Mouse (Mus musculus) layer of hippocampus, postnatal 10 days (tissue): ENCODE measurements around the gene Ssb. TPM values are rescaled to one million over a fixed set of nuclear protein-coding genes. Genes with fewer than 3 reads are reported as not detected.

ENCODE experiments used
- DNase-seq, 2 experiments: peaks; one replicate each; pipeline ENCODE4 v3.0.0; 2021; ENCODE audit warnings: low spot score in 2 of 2
- long read RNA-seq: library from polyadenylated mRNA; stranded (forward); transcript quantifications from one replicate; pipeline ENCODE4 v2.0.0, GENCODE M21; 2023
- total RNA-seq, 2 experiments: library from RNA; stranded (reverse); gene quantifications; 2 replicates each; pipeline ENCODE4 v1.2.3; 2021

Ssb gene
- 100 to 1,000 TPM; 135 to 170 TPM for total RNA-seq
- long read RNA-seq, transcript Ssb-201 (12 exons, 2,001 nt): major isoform, 113 of 141 reads
- long read RNA-seq, transcript Ssb-206 (12 exons, 2,088 nt): minor isoform, 5 of 141 reads
- long read RNA-seq, partial matches to known transcripts: 7 of 141 reads
- long read RNA-seq, other reads (novel, unspliced or antisense): 16 of 141 reads

DNA sequence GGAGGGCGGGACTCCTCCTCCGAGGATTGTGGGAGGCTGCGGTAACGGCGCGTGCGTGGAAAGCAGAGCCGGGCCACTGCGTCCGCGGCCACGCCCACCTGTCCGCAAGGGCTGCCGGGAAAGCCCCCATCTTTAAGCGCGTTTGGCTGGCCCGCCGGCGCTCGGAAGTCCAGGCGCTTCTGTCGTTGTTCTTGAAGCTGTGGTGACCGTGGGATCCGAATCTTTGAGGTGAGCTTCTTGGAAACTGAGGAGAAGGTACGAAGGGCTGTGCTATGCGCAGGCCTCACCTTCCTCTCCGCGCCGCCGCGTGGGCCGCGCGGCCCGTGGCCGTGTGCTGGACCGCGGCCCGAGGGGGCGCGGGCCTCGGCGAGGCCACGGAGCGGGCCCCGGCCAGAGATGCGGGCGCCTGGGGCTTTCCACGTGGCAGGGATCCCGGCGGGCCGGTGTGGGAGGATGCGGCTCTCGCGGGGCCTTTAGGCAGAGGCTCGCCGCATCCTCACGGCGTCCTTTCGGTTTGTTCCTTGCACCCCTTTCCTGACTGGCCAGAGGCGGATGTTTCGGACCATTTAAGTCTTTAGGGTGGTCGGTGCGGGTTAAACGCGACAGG is at the start of gene Ssb:
Gene Ssb (plus strand): TSS at position 78 of the 607 bp plus-strand sequence.
- DNase-seq: peak; percentile 87 to 94

DNA sequence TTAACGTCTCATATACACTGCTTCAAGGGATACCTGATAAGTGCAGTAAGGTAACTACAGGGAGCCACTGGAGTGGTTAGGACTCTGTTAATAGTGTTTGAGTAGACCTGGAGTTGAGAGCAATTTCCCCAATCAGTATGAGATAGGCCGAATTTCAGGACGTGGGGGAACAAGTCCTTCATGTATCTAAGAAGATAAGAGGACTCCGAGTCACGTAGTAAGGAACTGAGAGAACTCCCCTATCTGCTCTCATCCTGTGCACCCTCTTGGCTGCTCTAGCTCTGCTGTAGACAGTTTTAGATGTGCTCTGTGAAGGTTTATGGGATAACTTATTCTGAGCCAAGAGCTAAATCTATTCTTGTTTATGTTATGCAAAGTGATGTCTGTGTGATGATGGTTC is 44.8 kb upstream of the Ssb start:
- no peak for DNase-seq

DNA sequence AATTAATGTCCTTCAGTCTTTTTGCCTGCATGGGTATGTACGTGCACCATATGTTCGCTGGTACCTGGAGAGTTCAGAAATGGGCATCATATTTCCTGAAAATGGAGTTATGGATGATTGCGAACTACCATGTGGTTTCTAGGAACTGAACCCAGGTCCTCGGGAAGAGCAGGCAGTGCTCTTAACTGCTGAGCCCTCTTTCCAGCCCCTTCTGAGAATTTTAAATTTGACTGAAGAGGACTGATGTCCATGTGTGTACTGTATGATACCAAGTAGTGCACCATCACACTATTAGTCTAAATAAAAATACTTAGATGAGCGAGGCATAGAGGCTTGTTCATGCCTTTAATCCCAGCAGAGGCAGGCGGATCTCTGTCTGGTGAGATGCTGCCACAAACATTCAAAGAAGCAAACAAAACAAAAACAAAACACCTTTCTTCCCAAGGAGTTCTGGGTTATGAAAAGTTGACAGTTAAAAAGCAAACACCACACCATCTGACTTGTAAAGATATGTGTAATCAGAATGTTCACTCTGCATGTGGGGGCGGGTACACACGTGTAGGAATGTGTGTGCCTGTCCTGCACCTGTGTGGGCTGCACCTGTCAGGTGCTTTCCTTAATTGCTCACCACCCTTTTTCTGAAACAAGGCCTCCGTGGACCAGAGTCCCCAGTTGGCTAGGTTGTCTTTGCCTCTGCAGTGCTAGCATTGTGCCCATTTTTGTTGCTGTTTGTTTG is 42.8 kb upstream of the Ssb start:
- no peak for DNase-seq

DNA sequence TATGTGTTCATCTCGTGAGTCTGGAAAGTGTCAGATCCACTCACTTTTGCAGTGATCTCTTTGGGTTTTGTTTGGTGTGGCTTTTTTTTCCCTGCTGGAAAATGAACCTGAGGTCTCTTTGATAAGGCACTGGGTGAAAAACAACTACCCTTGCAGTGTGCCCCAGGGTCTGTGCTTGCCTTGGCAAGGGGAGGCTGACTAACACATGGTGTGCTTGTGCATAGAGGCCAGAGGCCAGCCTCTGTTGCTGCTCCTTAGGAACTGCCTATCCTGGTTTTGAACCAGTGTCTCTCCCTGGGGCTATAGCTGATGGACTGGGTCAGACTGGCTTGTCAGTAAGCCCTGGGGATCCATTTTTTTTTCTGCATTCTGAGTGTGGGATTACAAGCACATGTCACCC is 41.2 kb upstream of the Ssb start:
- no peak for DNase-seq

DNA sequence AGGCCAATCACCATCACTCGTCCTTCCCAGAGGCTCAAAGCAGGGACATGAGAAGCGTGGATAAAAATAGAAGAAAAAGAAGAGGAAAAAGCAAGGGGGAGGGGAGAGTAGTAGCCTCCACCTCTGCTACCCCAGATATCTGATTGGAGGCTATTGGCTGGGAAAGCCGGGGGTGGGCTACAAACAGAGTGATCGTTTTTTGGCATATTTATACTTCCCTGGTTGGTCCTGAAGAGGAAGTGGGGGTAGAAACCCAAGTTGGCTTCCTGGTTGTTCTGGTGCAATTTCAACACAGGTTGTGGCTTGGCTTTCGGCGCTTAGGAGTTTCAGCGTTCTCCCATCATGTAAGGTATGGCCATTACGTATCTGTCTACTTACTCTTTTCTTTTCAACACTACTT is 39.7 kb upstream of the Ssb start, which contains the start of gene Klhl23:
Gene Klhl23 (plus strand): TSS at position 234 of the 400 bp plus-strand sequence.
- DNase-seq: no peak

DNA sequence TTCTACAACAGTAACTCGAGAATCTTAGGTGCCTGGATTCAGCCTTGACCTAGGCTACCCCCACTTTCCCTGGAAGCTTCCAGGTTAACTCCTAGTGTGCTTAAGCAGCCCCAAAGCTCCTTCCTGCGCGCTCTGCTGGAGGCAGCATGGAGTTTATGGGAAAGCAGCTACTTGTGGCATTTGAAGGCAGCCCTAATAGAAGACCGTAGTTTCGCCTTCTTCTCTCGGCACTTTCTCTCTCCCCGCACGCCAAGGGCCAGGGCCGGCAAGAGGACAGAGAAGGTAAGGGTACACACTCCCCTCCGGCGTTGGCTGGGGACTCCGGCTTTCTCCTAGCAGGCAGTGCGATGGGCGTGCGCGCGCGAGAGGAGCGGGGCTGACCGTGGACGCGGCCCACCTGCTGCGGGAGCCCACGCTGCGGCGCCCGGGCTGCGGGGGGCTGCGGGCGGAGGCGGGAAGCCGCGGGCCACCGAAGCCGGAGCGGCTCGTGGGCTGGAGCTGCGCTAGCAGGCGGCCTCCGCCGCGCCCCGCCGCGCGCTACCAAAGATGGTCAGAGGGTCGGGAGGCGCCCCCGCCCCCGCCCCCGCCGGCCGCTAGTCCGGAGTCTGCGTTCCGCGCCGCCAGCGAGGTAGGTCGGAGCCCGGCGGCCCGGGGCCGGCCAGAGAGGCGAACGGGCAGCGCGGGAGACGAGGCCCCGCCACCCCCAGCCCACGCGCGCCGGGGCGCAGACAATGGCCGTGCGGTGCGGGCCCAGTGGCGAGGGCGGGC is 38.8 kb upstream of the Ssb start:
- peak; percentile 56 to 68 for DNase-seq

DNA sequence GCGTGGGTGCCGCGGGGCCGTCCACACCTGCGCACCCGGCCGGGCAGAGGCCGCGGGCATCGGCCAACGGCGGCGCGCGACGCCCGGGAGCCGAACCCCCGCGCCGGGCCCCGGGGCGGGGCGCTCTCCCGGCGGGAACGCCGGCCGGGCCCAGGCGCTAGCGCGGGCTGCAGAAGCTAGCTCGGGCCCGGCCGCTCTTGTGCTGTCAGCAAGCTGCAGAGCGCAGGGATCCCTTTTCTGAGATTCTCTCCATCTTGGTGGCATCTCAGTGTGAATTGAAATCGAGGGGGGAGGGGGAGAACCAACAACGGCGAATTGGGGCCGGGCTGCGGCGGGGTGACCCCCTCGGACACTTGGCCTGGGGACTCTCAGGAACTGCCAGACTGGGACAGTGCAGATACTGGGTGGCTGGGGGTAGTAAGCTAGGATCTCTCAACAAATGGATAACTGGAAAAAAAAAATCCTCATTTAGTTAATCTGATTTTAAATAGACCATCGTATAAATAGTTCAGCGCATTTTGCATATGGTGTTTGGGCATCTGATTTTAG is 38.2 kb upstream of the Ssb start:
- peak; percentile 54 to 59 for DNase-seq

DNA sequence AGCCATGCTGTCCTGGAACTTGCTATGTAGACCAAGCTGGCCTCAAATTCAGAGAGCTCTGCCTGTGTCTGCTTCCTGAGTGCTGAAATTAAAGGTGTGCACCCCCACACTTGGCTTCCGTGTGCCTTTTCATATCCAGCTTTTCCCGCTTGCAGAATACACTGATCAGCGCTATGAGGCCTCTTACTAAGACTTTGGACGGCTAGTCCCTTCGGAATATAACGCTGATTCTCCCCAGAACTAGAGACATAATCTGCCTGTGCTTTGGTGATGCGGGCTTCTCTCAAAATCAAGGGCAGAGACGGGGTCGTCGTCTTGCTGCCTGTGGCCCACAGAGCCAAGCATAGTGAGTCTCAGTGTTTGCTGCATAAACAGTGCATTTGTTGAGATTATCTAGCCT is 35.5 kb upstream of the Ssb start:
- DNase-seq: no peak

DNA sequence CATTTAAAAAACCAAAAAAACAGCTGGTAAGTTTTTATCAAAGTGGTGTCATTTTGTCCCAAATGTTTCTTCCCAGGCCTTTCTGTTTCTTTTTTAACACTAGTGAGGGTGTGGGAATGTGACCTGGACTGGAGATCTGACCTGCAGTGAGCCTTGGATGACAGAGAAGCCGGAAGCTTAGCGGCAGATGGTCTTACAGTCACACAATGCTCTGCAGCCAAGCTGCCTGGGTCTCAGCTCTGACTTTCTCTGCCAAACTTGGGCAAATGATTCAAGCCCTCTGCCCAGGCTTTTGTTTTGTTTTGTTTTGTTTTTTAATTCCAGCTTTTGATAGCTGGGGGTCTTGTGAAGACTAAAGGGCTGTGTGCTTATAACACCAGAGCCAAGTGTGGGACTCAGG is 35.0 kb upstream of the Ssb start:
- peak in 1 of 2 experiments; percentile 27 for DNase-seq

DNA sequence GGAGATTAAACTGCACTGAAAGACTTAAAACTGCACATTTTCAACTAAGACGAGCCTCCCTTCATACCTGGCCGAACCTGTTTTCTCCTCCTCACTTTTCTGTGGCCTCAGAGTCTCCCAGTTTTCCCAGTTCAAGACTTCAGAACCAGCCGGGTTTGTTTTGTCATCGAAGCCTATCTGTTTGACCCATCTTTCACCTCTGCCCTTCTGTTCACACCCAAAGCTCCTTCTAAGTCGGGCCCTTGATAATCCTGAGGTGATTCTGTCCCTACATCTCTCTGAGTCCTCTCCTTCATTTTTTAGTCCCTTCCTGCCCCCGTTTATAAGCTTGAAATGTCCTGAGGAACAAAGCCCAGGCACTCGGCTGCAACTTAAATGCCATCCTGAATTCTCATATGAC is 33.3 kb upstream of the Ssb start:
- no peak for DNase-seq

DNA sequence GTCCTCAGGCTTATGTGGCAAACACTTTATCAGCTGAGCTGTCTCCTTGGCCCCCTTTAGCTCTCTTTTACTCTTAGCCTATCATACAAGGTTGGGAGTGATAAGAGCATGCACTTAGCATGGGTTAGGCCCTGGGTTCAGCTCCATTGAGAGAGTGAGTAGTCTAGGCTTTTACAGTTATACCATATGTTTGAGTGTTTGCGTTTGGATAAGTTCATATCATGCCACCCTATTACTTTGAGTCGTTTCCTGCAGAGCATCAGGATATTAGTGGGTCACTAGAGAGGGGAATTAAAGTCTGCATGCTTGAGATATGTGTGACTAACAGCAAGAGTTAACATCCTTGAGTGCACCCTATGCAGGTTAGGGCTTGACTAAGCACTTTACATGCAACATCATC is 31.7 kb upstream of the Ssb start:
- no peak for DNase-seq

DNA sequence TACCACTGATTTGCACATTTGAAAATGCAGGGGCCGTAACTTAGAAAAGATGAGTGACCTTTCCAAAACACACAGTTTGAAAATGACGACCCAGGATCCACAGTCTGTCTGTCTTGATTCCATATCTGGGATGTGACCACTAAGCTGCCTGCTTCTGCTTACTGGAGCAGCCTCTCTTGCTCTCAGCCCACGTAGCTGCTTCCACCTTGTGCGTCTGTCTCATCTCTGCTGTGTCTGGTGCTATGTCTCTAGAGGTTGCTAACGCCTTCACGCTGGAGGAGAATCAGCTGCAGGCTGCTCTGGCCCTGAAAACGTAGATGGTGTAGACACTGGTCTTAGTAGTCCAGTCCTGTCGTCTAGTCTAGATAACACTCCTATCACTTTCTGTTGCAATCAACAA is 31.2 kb upstream of the Ssb start:
- no peak for DNase-seq

DNA sequence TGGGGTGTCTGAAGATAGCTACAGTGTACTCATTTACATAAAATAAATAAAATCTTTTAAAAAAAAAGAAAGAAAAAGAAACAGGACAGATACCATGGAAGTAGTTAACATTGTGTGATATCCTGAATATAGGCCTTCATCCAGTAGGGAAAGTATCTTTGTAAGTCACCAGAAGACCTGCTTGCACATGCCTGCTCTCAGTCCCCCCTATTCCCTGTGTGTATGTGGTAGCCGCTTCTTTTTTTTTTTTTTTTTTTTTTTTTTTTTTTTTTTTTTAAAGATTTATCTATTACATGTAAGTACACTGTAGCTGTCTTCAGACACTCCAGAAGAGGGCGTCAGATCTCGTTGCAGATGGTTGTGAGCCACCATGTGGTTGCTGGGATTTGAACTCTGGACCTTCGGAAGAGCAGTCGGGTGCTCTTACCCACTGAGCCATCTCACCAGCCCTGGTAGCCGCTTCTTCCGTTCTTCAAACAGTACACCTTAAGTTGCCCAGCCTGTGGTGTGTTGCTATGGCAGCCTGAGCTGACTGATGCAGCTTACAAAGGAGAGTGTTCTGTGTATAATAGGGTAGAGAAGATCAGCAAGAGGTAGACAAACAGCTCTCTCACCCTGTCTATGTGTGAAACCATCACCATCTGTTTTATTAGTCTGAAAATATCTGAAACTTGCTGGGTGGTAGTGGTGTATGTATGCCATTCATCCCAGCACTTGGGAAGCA is 24.0 kb upstream of the Ssb start:
- no peak for DNase-seq

DNA sequence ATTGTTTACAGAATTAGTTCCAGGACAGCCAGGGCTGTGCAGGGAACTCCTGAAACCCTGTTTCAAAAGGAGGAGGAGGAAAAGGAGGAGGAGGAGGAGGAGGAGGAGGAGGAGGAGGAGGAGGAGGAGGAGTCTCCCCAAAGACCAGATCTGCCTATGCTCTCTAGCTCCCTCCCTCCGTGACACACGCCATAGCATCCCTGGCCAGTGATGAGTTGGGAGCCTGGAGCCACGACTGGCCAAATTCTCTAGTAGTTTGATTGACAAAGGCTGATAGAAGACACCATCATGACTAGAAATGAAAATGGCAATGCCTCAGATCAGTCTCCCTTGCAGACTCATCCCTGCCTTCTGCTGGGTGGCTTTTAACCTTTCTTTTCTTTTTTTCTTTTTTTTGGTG is 23.4 kb upstream of the Ssb start:
- DNase-seq: no peak

DNA sequence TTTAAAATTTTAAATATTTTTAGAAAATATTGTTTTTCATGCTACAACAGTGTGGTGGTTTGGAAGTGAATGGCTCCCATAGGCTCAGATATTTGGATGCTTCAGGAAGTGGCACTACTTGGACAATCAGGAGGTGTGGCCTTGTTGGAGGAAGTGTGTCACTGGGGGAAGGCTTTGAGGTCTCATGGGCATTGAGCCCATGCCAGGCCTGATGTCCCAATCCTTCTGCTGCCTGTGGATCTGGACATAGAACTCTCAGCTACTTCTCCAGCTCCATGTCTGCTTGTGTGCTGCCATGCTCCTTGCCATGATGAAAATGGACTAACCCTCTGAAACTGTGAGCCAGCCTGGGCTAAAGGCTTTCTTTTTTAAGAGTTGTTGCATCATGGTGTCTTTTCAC is 22.7 kb upstream of the Ssb start:
- DNase-seq: no peak

DNA sequence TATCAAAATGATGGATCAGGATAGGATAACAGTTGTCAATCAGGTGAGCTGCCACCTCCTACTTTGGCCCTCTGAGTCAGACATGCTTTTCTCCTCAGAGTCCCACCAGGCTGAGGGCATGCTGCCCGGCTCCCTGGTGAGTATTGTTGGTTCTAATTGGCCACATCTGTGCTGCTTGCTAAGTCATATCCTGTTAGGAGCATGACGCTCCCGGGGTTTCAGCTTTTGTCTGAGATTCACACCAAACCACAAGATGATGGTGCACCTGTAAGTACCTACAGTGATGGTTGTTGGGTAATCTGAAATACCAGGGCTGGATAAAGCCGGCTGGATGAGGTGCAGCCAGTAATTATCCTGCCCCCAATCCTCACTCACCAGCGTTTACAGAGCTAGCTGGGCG is 21.1 kb upstream of the Ssb start:
- peak in 1 of 2 experiments; percentile 44 for DNase-seq

DNA sequence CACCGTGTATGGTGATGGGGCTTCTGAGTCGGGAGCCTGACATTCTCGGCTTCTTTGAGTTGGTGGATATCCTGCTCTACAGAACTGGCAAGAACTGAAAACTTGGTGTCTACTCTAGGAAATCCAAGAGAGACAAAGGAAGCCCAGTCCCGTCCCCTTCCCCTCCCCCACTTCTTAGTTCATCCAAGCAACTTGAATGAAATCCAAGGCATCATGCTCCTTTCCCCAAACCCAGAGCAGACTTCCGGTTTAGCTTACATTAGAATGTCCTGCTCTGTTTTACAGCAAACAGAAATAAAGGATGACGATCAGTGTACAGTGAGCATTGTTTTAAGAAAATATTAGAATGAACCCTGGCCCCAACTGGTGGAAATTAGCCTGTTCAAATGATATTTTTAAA is 12.1 kb upstream of the Ssb start:
- DNase-seq: no peak

DNA sequence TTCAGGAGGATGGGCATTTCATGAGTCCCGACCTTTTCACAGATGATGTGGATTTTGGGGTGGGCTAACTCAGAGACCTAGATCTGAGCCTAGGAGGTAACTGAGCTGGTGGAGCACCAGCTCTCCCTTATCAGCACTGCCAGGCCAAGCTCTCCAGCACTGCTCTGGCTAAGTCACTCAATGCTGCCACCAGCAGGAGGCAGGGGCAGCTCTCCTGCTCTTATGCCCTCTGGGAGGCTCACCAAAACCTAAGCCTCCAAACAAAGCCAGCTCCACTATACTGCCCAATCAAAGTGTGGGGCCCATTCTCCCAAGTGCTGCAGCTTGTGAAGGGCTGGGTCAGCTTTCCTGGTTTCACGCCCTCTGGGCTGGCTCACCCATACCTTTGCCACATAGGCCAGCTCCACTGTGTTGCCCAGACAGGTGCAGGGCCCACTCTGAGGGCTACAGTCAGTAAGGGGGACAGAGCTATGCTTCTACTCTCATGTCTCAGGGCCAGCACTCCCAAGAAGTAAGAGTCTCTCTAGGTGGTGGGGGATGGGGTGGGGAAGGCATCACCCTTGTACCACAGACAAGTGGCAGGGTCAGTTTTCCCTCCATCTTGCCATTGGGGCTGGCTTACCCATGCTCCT is 9.8 kb upstream of the Ssb start:
- no peak for DNase-seq

DNA sequence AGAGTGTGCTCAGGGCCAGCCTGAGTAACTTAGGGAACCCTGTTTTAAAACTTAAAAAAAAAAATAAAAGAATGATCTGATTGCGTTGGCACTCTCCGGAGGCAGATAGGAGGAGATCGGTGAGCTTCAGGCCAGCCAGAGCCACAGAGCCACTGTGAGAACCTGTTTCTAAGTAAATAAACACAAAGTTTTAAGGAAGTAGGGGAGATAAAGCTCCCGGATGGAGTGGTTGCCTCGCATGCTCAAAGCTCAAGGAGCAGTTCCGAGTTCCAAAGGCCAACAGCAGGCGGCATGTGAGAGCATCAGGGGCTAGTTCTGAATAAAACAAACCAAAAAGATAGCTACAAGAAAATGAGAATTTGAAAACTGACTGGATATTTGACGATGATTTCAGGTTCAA is 5.0 kb upstream of the Ssb start:
- no peak for DNase-seq

DNA sequence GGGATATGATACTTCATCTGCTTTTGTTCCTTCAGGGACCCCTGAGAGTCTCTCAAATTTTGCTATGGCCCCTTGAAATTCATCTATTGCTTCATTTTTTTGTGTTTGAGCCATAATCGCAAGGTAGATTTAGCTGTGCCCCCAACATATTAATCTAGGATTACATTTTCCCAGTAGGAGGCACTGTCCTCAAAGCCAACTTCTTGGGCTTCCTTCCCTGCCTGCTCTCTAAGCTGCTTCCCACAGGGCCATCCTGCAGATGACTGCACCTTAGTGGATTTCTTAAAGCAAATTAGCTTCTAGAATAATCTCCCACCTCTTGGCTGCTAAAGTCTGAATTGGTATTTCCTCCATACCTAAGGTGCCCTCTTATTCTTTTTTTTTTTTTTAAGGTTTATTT is 3.5 kb upstream of the Ssb start:
- no peak for DNase-seq
